ENCODE assay signal across 13 mouse cellular contexts in genomic region chr2:27390775-27391174, GRCm38 (mm10). TPM values are rescaled to one million over a fixed set of nuclear protein-coding genes. Genes with fewer than 3 reads are reported as not detected.
DNase-seq lines count a peak whose midpoint lies in the region; ATAC-seq and TF ChIP-seq lines count a peak whose summit lies in the region.
"Had no signal": no experiment of that assay in that cellular context is flagged by ENCODE, and none has a peak within 500 bp of the region (broad histone marks: within the 10 kb centered on the region; RNA-seq: fewer than 3 reads in every experiment).

No protein-coding gene starts in this region.

- H3K36me3 ChIP-seq in hindbrain, embryonic 11.5 days (ENCODE audit: control insufficient read depth, insufficient read depth, low read length): no peaks in the 10 kb centered on the region
- H3K36me3 ChIP-seq in hindbrain, embryonic 12.5 days: peaks cover 10% of the 10 kb centered on the region; the same call in 1 of the 2 replicates
- H3K36me3 ChIP-seq in MEL (ENCODE audit: control insufficient read depth in 1 of 2, insufficient read depth in 2 of 2, low read length in 2 of 2): peaks cover 0 to 2% of the 10 kb centered on the region in 2 experiments; a peak in 2 of 4 replicates
- H3K36me3 ChIP-seq in intestine, embryonic 16.5 days (ENCODE audit: control insufficient read depth, insufficient read depth, low read length): no peaks in the 10 kb centered on the region

- H3K27ac ChIP-seq in hindbrain, embryonic 11.5 days (ENCODE audit: low read depth, low read length): 0 out of 2 replicates have a peak overlapping the region, but pooled peaks have one; percentile 9
- no peak overlapping the region for H3K27ac ChIP-seq in hindbrain, embryonic 12.5 days
- no peak overlapping the region for H3K27ac ChIP-seq in MEL (ENCODE audit: control insufficient read depth, low read depth, low read length)
- H3K27ac ChIP-seq in intestine, embryonic 16.5 days (ENCODE audit: low read length): peak overlapping the region; percentile 73
- H3K27ac ChIP-seq: macrophage; neural tube, embryonic 12.5 days had no signal

- no peak for ATAC-seq in hindbrain, embryonic 11.5 days (ENCODE audit: low FRiP score)
- no peak for ATAC-seq in hindbrain, embryonic 12.5 days (ENCODE audit: low FRiP score)
- peak; percentile 29 for ATAC-seq in intestine, embryonic 16.5 days

- H3K27me3 ChIP-seq in hindbrain, embryonic 11.5 days (ENCODE audit: control insufficient read depth, insufficient read depth, low read length): no peaks in the 10 kb centered on the region
- H3K27me3 ChIP-seq in hindbrain, embryonic 12.5 days: no peaks in the 10 kb centered on the region
- no peaks in the 10 kb centered on the region for H3K27me3 ChIP-seq in MEL (ENCODE audit: control insufficient read depth in 1 of 2, insufficient read depth in 2 of 2, low read length in 2 of 2)
- no peaks in the 10 kb centered on the region for H3K27me3 ChIP-seq in intestine, embryonic 16.5 days (replicated peaks; ENCODE audit: control insufficient read depth, insufficient read depth, low read length)
- H3K27me3 ChIP-seq: neural tube, embryonic 12.5 days had no signal

- peaks cover 21% of the 10 kb centered on the region for H3K4me1 ChIP-seq in hindbrain, embryonic 11.5 days (replicated peaks; ENCODE audit: control insufficient read depth, insufficient read depth, low read length)
- peaks cover 68% of the 10 kb centered on the region for H3K4me1 ChIP-seq in hindbrain, embryonic 12.5 days
- peaks cover 3 to 21% of the 10 kb centered on the region in 2 experiments for H3K4me1 ChIP-seq in MEL (ENCODE audit: control insufficient read depth in 1 of 2, insufficient read depth in 2 of 2, low read length in 2 of 2)
- H3K4me1 ChIP-seq in intestine, embryonic 16.5 days (ENCODE audit: control insufficient read depth, insufficient read depth, low read length): peaks cover 31% of the 10 kb centered on the region

- no peak for TF ChIP-seq RAD21 in MEL (IDR thresholded peaks at IDR 0.05; ENCODE audit: low read depth, low read length)

- DNase-seq in hindbrain, embryonic 11.5 days (ENCODE audit: low spot score): no peak
- peak; percentile 26 for DNase-seq in MEL (ENCODE audit: low read depth, low spot score)
- peak; percentile 24 for DNase-seq in Muller cell, postnatal 12 days (ENCODE audit: inconsistent ontology term)
- DNase-seq in left cerebral cortex, adult 18-20 months (ENCODE audit: low spot score in 2 of 2): no peak
- DNase-seq in layer of hippocampus, postnatal 14 days (ENCODE audit: low spot score in 2 of 2): no peak
- DNase-seq: cerebellum, adult 9-11 months; gastrocnemius, postnatal 25 days; right cerebral cortex, postnatal 4 days; thymus, adult 2 months had no signal

- no peak for TF ChIP-seq EP300 in MEL (IDR thresholded peaks at IDR 0.05; ENCODE audit: low read depth in 1 of 2, low read length in 2 of 2)

- TF ChIP-seq POLR2A in MEL (IDR thresholded peaks at IDR 0.05; ENCODE audit: control insufficient read depth in 1 of 2, insufficient read depth in 1 of 2, low read depth in 1 of 2, low read length in 2 of 2, poor library complexity in 1 of 2): no peak

- no peak overlapping the region for H3K4me3 ChIP-seq in hindbrain, embryonic 11.5 days (ENCODE audit: low read depth, low read length)
- no peak overlapping the region for H3K4me3 ChIP-seq in hindbrain, embryonic 12.5 days
- H3K4me3 ChIP-seq in MEL (ENCODE audit: control insufficient read depth in 1 of 2, insufficient read depth in 1 of 2, low read depth in 2 of 2, low read length in 2 of 2): no peak overlapping the region
- no peak overlapping the region for H3K4me3 ChIP-seq in intestine, embryonic 16.5 days (ENCODE audit: low read length)
- H3K4me3 ChIP-seq: neural tube, embryonic 12.5 days had no signal

- no peak overlapping the region for H3K9ac ChIP-seq in hindbrain, embryonic 11.5 days (ENCODE audit: low read depth, low read length)
- H3K9ac ChIP-seq in hindbrain, embryonic 12.5 days: no peak overlapping the region
- no peak overlapping the region for H3K9ac ChIP-seq in MEL (ENCODE audit: control insufficient read depth, low read depth, low read length, poor library complexity, severe bottlenecking)
- peak overlapping the region; percentile 38 for H3K9ac ChIP-seq in intestine, embryonic 16.5 days (ENCODE audit: low read depth, low read length)
- H3K9ac ChIP-seq: neural tube, embryonic 12.5 days had no signal

- no peak for TF ChIP-seq CTCF in MEL (IDR thresholded peaks at IDR 0.05 in 2 of 3, conservative IDR thresholded peaks at IDR 0.05 in 1 of 3; ENCODE audit: control insufficient read depth in 1 of 3, insufficient read depth in 1 of 3, low read depth in 2 of 3, low read length in 3 of 3, poor library complexity in 1 of 3, severe bottlenecking in 1 of 3)

- 58% methylated on average over 4 of the region's 4 CpGs for WGBS in hindbrain, embryonic 11.5 days
- WGBS in hindbrain, embryonic 12.5 days: 47% methylated on average over 4 of the region's 4 CpGs
- WGBS in intestine, embryonic 16.5 days: 35% methylated on average over 4 of the region's 4 CpGs

- no peak overlapping the region for H3K4me2 ChIP-seq in hindbrain, embryonic 11.5 days (replicated peaks; ENCODE audit: low read depth, low read length)
- H3K4me2 ChIP-seq in hindbrain, embryonic 12.5 days (replicated peaks): no peak overlapping the region
- H3K4me2 ChIP-seq in intestine, embryonic 16.5 days (ENCODE audit: low read depth, low read length): 0 out of 2 replicates have a peak overlapping the region, but pooled peaks have one; percentile 17
- H3K4me2 ChIP-seq: neural tube, embryonic 12.5 days had no signal

- no peaks in the 10 kb centered on the region; the same call in 1 of the 2 replicates for H3K79me2 ChIP-seq in MEL (ENCODE audit: control insufficient read depth, insufficient read depth, low read length, poor library complexity)

- no peaks in the 10 kb centered on the region for H3K9me3 ChIP-seq in hindbrain, embryonic 11.5 days (ENCODE audit: control insufficient read depth, low read length)
- 0 out of 2 replicates have a peak, but pooled peaks cover 6% of the 10 kb centered on the region for H3K9me3 ChIP-seq in hindbrain, embryonic 12.5 days (replicated peaks)
- no peaks in the 10 kb centered on the region for H3K9me3 ChIP-seq in MEL (replicated peaks; ENCODE audit: insufficient read depth, low read length)
- H3K9me3 ChIP-seq in intestine, embryonic 16.5 days (ENCODE audit: control insufficient read depth, low read length): 0 out of 2 replicates have a peak, but pooled peaks cover 3% of the 10 kb centered on the region
- H3K9me3 ChIP-seq: neural tube, embryonic 12.5 days had no signal

TF ChIP-seq in MEL, 35 proteins besides CTCF, POLR2A, EP300 and RAD21:
- TF ChIP-seq UBTF (IDR thresholded peaks at IDR 0.05; ENCODE audit: borderline replicate concordance, insufficient read depth, low read depth, low read length) (no peak), RCOR1 (IDR thresholded peaks at IDR 0.05; ENCODE audit: low read depth, low read length) (no peak), MXI1 (IDR thresholded peaks at IDR 0.05; ENCODE audit: low read depth, low read length) (no peak), MYC (IDR thresholded peaks at IDR 0.05; ENCODE audit: low read depth, low read length) (no peak), NRF1 (IDR thresholded peaks at IDR 0.05; ENCODE audit: insufficient read depth, low read depth, low read length, poor library complexity, severe bottlenecking) (no peak), ZNF384 (IDR thresholded peaks at IDR 0.05; ENCODE audit: low read depth, low read length) (no peak), ZMIZ1 (IDR thresholded peaks at IDR 0.05; ENCODE audit: low read depth, low read length) (no peak), TBP (IDR thresholded peaks at IDR 0.05; ENCODE audit: low read depth, low read length) (no peak), POLR2AphosphoS5 (IDR thresholded peaks at IDR 0.05; ENCODE audit: borderline replicate concordance, low read depth, low read length) (no peak)

RNA-seq across cellular contexts. Expression of gene Vav2, which starts 36.1 kb away (rescaled TPM):
- polyA plus RNA-seq in hindbrain, embryonic 11.5 days (2014; fragmentation: Nextera tagmentation; extraction: Ambion mirVana): 12.9 and 14.9 TPM in 2 replicates
- polyA plus RNA-seq in hindbrain, embryonic 12.5 days (2016; fragmentation: Nextera tagmentation; extraction: Ambion mirVana): 23.0 and 23.6 TPM in 2 replicates
- 7.4 and 8.8 TPM in 2 replicates for total RNA-seq in MEL (2012; rRNA removed)
- 10 to 100 TPM in 1 of 2 experiments, not detected in 1; 15.9 TPM for polyA plus RNA-seq in MEL (2012; ENCODE audit: insufficient read depth in 1 of 2, insufficient read length in 2 of 2, low read depth in 1 of 2, low replicate concordance in 2 of 2, missing spikeins in 1 of 2)
- polyA plus RNA-seq in intestine, embryonic 16.5 days (2015; fragmentation: Nextera tagmentation; extraction: Ambion mirVana): 4.1 and 4.8 TPM in 2 replicates
- 1 to 10 TPM; 7.9 to 9.8 TPM for total RNA-seq in left cerebral cortex, adult 18-20 months (2021)
- 10 to 100 TPM; 19.5 to 21.8 TPM for total RNA-seq in layer of hippocampus, postnatal 14 days (2021)

RNA-seq across cellular contexts. Expression of gene Brd3os, which starts 51.3 kb away (rescaled TPM):
- polyA plus RNA-seq in hindbrain, embryonic 11.5 days (2014; fragmentation: Nextera tagmentation; extraction: Ambion mirVana): 15.0 and 17.3 TPM in 2 replicates
- 18.9 and 19.3 TPM in 2 replicates for polyA plus RNA-seq in hindbrain, embryonic 12.5 days (2016; fragmentation: Nextera tagmentation; extraction: Ambion mirVana)
- total RNA-seq in MEL (2012; rRNA removed): 0.31 and 0.72 TPM in 2 replicates
- 1 to 10 TPM in 1 of 2 experiments, not detected in 1; 2.9 TPM for polyA plus RNA-seq in MEL (2012; ENCODE audit: insufficient read depth in 1 of 2, insufficient read length in 2 of 2, low read depth in 1 of 2, low replicate concordance in 2 of 2, missing spikeins in 1 of 2)
- polyA plus RNA-seq in intestine, embryonic 16.5 days (2015; fragmentation: Nextera tagmentation; extraction: Ambion mirVana): 4.6 and 5.5 TPM in 2 replicates
- 10 to 100 TPM; 27.8 to 28.3 TPM for total RNA-seq in left cerebral cortex, adult 18-20 months (2021)
- 10 to 100 TPM; 23.4 to 25.8 TPM for total RNA-seq in layer of hippocampus, postnatal 14 days (2021)

Comparison
In these comparisons a context has a peak if more than half of its experiments do, and no peak if none do; other contexts are left out.
1. H3K27ac ChIP-seq: peak in hindbrain, embryonic 11.5 days (single experiment) and intestine, embryonic 16.5 days (single experiment); none in hindbrain, embryonic 12.5 days (single experiment) and MEL (single experiment).
2. DNase-seq: peak in MEL (single experiment) and Muller cell, postnatal 12 days (single experiment); none in hindbrain, embryonic 11.5 days (single experiment), left cerebral cortex, adult 18-20 months (0 of 2) and layer of hippocampus, postnatal 14 days (0 of 2).